Mouse (Mus musculus): ENCODE measurements around the gene Actg1. TPM values are rescaled to one million over a fixed set of nuclear protein-coding genes. Genes with fewer than 3 reads are reported as not detected.

The Actg1 gene
- polyA plus RNA-seq, 1 experiment from 2014 or later = 2,251 TPM

- ATAC-seq (replicated peaks; ENCODE audit: low FRiP score, low read depth) = no peak
- no peak for DNase-seq (ENCODE audit: low spot score)
- Histone ChIP-seq H3K4me2 (ENCODE audit: low read length) (no peak overlapping the region), H3K27ac (no peak overlapping the region), H3K4me1 (replicated peaks; ENCODE audit: insufficient read depth, low read length) (peaks cover 12% of the 10 kb centered on the region), H3K36me3 (ENCODE audit: insufficient read depth, low read length) (no peaks in the 10 kb centered on the region), H3K4me3 (replicated peaks; ENCODE audit: low read depth, low read length) (no peak overlapping the region), H3K27me3 (ENCODE audit: insufficient read depth, low read length) (no peaks in the 10 kb centered on the region), H3K9ac (ENCODE audit: low read depth, low read length) (no peak overlapping the region), H3K9me3 (replicated peaks; ENCODE audit: low read length) (no peaks in the 10 kb centered on the region)
- 94% methylated on average over 4 of the region's 4 CpGs for WGBS
- TF ChIP-seq CTCF (IDR thresholded peaks at IDR 0.05; ENCODE audit: low read depth) = peak; percentile 36
Measured at GRCm38 (mm10) chr11:120356900-120357299, 8.6 kb upstream of the Actg1 start.

GRCm38 (mm10) chr11:120356319-120356840, 8.0 kb upstream of the Actg1 start:
- Histone ChIP-seq H3K9ac (ENCODE audit: low read depth, low read length) (no peak overlapping the region), H3K27me3 (ENCODE audit: insufficient read depth, low read length) (no peaks in the 10 kb centered on the region), H3K36me3 (ENCODE audit: insufficient read depth, low read length) (no peaks in the 10 kb centered on the region), H3K9me3 (replicated peaks; ENCODE audit: low read length) (no peaks in the 10 kb centered on the region), H3K4me2 (ENCODE audit: low read length) (no peak overlapping the region), H3K4me1 (replicated peaks; ENCODE audit: insufficient read depth, low read length) (peaks cover 12% of the 10 kb centered on the region), H3K27ac (no peak overlapping the region), H3K4me3 (replicated peaks; ENCODE audit: low read depth, low read length) (no peak overlapping the region)
- TF ChIP-seq CTCF (IDR thresholded peaks at IDR 0.05; ENCODE audit: low read depth) = peak; percentile 48
- no peak for DNase-seq (ENCODE audit: low spot score)
- ATAC-seq (replicated peaks; ENCODE audit: low FRiP score, low read depth) = no peak
- 77% methylated on average over 15 of the region's 15 CpGs for WGBS

GRCm38 (mm10) chr11:120355277-120356039, 7.1 kb upstream of the Actg1 start:
- H3K36me3 ChIP-seq (ENCODE audit: insufficient read depth, low read length) = no peaks in the 10 kb centered on the region
- no peak overlapping the region for H3K9ac ChIP-seq (ENCODE audit: low read depth, low read length)
- no peaks in the 10 kb centered on the region for H3K9me3 ChIP-seq (replicated peaks; ENCODE audit: low read length)
- no peak overlapping the region for H3K4me3 ChIP-seq (replicated peaks; ENCODE audit: low read depth, low read length)
- H3K27ac ChIP-seq = no peak overlapping the region
- DNase-seq (ENCODE audit: low spot score) (peak; percentile 49), ATAC-seq (replicated peaks; ENCODE audit: low FRiP score, low read depth) (no peak)
- no peaks in the 10 kb centered on the region for H3K27me3 ChIP-seq (ENCODE audit: insufficient read depth, low read length)
- TF ChIP-seq CTCF (IDR thresholded peaks at IDR 0.05; ENCODE audit: low read depth) = no peak
- 35% methylated on average over 5 of the region's 5 CpGs for WGBS
- H3K4me2 ChIP-seq (ENCODE audit: low read length) = no peak overlapping the region
- peaks cover 11% of the 10 kb centered on the region for H3K4me1 ChIP-seq (replicated peaks; ENCODE audit: insufficient read depth, low read length)

DNA sequence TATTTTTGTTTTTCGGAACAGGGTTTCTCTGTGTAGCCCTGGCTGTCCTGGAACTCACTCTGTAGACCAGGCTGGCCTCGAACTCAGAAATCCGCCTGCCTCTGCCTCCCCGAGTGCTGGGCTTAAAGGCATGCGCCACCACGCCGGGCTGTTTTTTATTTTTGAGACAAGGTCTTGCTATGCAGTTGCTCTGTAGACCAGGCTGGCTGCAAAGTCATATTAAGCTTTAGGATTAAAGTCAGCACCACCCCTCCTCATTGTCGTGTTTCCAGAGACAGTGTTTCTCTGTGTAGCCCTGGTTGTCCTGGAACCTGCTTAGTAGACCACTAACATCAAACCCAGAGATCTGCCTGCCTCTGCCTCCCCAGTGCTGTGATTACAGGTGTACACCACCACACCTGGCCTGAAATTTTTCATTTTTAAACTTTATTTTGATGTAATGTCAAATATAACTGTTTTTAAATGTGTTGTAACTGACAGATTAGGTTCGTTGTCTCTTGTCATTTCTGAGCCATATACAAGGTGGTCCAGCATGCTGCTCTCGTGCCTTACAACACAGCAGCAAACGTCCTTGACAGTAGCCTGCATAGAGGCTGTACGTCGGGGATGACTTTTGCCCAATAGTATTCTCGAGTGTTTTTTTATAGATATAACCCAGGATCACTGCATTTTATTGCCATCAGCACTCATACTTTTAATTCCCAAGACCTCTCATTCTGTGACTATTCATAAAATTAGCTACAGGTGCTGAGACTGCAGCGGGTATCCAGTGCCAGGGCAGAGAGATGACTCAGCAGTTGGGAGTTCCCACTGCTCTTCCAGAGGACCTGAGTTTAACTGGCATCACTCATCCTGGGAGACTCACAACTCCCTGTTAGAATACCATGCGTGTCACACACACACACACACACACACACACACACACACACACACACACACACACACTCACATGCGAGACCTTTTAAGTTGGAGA, 6.2 kb upstream of the Actg1 start:
- H3K27me3 ChIP-seq (ENCODE audit: insufficient read depth, low read length) = no peaks in the 10 kb centered on the region
- 83% methylated on average over 16 of the region's 17 CpGs for WGBS
- no peak overlapping the region for H3K27ac ChIP-seq
- H3K4me3 ChIP-seq (replicated peaks; ENCODE audit: low read depth, low read length) = no peak overlapping the region
- DNase-seq (ENCODE audit: low spot score) = no peak
- TF ChIP-seq CTCF (IDR thresholded peaks at IDR 0.05; ENCODE audit: low read depth) = no peak
- H3K9me3 ChIP-seq (replicated peaks; ENCODE audit: low read length) = no peaks in the 10 kb centered on the region
- H3K9ac ChIP-seq (ENCODE audit: low read depth, low read length) = no peak overlapping the region
- H3K36me3 ChIP-seq (ENCODE audit: insufficient read depth, low read length) = no peaks in the 10 kb centered on the region
- peaks cover 11% of the 10 kb centered on the region for H3K4me1 ChIP-seq (replicated peaks; ENCODE audit: insufficient read depth, low read length)
- H3K4me2 ChIP-seq (ENCODE audit: low read length) = no peak overlapping the region
- no peak for ATAC-seq (replicated peaks; ENCODE audit: low FRiP score, low read depth)

DNA sequence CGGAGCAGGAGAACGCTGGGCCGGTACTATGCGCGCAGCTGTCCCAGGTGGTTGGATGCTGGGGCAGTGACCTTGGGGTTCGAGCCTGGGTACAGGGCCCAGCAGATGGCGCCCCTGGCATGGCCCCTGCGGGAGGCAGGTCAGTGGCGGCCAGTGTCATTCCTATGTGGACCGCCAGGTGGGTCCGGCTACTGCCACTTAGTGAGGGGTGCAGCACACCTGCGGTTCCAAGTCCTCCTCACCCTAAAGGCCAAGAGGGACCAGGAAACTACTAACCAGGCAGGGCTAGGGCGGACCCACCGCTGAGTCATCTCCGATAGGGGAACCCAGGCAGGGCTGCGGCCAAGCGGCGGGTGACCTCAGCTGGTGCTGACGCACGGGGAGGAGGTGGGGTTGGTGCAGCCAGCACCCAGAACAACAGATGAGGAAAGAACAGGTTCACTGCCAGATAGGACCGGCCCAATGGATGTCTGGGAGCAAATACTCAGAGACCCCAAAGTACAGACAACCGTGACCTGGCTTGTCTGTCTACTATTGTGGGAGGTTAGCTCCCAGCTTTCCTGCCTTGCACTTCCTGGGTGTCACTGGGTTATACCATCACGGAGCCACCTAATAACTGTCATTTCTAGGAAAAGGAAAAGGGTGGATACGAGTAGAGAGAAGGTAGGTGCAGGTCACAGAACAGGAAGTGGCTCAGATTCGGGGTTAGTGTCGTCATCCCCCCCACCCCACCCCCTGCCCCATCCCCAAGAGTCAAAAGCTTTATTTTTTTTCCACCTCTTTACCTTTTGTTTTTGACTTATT, 5.4 kb upstream of the Actg1 start:
- H3K9ac ChIP-seq (ENCODE audit: low read depth, low read length) = 0 out of 2 replicates have a peak overlapping the region, but pooled peaks have one; percentile 1
- ATAC-seq (replicated peaks; ENCODE audit: low FRiP score, low read depth) (peak; percentile 34), DNase-seq (ENCODE audit: low spot score) (peak; percentile 76)
- H3K4me1 ChIP-seq (replicated peaks; ENCODE audit: insufficient read depth, low read length) = peaks cover 11% of the 10 kb centered on the region
- peak overlapping the region; percentile 100; the same call in 1 of the 2 replicates for H3K27ac ChIP-seq
- peak; percentile 82 for TF ChIP-seq CTCF (IDR thresholded peaks at IDR 0.05; ENCODE audit: low read depth)
- no peaks in the 10 kb centered on the region for H3K27me3 ChIP-seq (ENCODE audit: insufficient read depth, low read length)
- H3K9me3 ChIP-seq (replicated peaks; ENCODE audit: low read length) = no peaks in the 10 kb centered on the region
- no peaks in the 10 kb centered on the region for H3K36me3 ChIP-seq (ENCODE audit: insufficient read depth, low read length)
- H3K4me3 ChIP-seq (replicated peaks; ENCODE audit: low read depth, low read length) = no peak overlapping the region
- H3K4me2 ChIP-seq (ENCODE audit: low read length) = peak overlapping the region; percentile 19; the same call in 1 of the 2 replicates
- 23% methylated on average over 26 of the region's 26 CpGs for WGBS
